ENCODE assay signal across 13 mouse cellular contexts in genomic region chr17:23966658-23967401, GRCm38 (mm10). TPM values are rescaled to one million over a fixed set of nuclear protein-coding genes. Genes with fewer than 3 reads are reported as not detected.
DNase-seq lines count a peak whose midpoint lies in the region; ATAC-seq and TF ChIP-seq lines count a peak whose summit lies in the region.
"Had no signal": no experiment of that assay in that cellular context is flagged by ENCODE, and none has a peak within 500 bp of the region (broad histone marks: within the 10 kb centered on the region; RNA-seq: fewer than 3 reads in every experiment).

No protein-coding gene starts in this region.

- peak; percentile 83 for ATAC-seq in granulocyte monocyte progenitor cell, adult 5-6 weeks (replicated peaks; ENCODE audit: poor library complexity, severe bottlenecking)
- ATAC-seq in stomach, embryonic 14.5 days (ENCODE audit: insufficient number of reproducible peaks, insufficient read depth, low FRiP score, low read depth), result 0 out of 2 replicates have a peak, but pooled peaks have one; percentile 10
- ATAC-seq in forebrain, embryonic 13.5 days, result no peak
- ATAC-seq: hindbrain, embryonic 16.5 days had no signal

- DNase-seq in lung, adult 18-20 months, result peak; percentile 42 to 45
- no peak for DNase-seq in lung, adult 2 months
- peak; percentile 42 to 61 for DNase-seq in kidney, postnatal 36 days
- no peak for DNase-seq in frontal cortex, postnatal 36 days (ENCODE audit: low spot score in 2 of 2)
- DNase-seq: gastrocnemius, adult 2 months had no signal

- no peak for TF ChIP-seq CTCF in lung, adult 2 months (IDR thresholded peaks at IDR 0.05; ENCODE audit: insufficient read depth, low read length)

- H3K4me3 ChIP-seq in lung, adult 2 months (replicated peaks; ENCODE audit: extremely low read depth, low read depth, low read length), result no peak overlapping the region
- H3K4me3 ChIP-seq in stomach, embryonic 14.5 days (ENCODE audit: low read depth, low read length), result no peak overlapping the region
- H3K4me3 ChIP-seq in forebrain, embryonic 13.5 days, result no peak overlapping the region
- H3K4me3 ChIP-seq: embryonic facial prominence, embryonic 13.5 days; gastrocnemius, adult 2 months; midbrain, embryonic 13.5 days had no signal

- no peaks in the 10 kb centered on the region for H3K27me3 ChIP-seq in stomach, embryonic 14.5 days (ENCODE audit: control insufficient read depth, insufficient read depth, low read length)
- no peaks in the 10 kb centered on the region for H3K27me3 ChIP-seq in forebrain, embryonic 13.5 days
- H3K27me3 ChIP-seq: embryonic facial prominence, embryonic 13.5 days; midbrain, embryonic 13.5 days had no signal

- no peak for TF ChIP-seq POLR2A in lung, adult 2 months (IDR thresholded peaks at IDR 0.05; ENCODE audit: borderline replicate concordance, extremely low read depth, low read depth, low read length)

- H3K36me3 ChIP-seq in stomach, embryonic 14.5 days (ENCODE audit: control insufficient read depth, insufficient read depth, low read length), result no peaks in the 10 kb centered on the region
- H3K36me3 ChIP-seq in forebrain, embryonic 13.5 days (ENCODE audit: poor library complexity, severe bottlenecking), result no peaks in the 10 kb centered on the region
- H3K36me3 ChIP-seq: embryonic facial prominence, embryonic 13.5 days; midbrain, embryonic 13.5 days had no signal

- WGBS in lung, adult 2 months, result 70% methylated on average over 10 of the region's 10 CpGs
- 83% methylated on average over 10 of the region's 10 CpGs for WGBS in stomach, embryonic 14.5 days
- 87% methylated on average over 10 of the region's 10 CpGs for WGBS in forebrain, embryonic 13.5 days

- H3K4me2 ChIP-seq in stomach, embryonic 14.5 days (replicated peaks; ENCODE audit: low read depth, low read length), result no peak overlapping the region
- no peak overlapping the region for H3K4me2 ChIP-seq in forebrain, embryonic 13.5 days
- H3K4me2 ChIP-seq: embryonic facial prominence, embryonic 13.5 days; midbrain, embryonic 13.5 days had no signal

- no peak overlapping the region for H3K27ac ChIP-seq in stomach, embryonic 14.5 days (ENCODE audit: low read length)
- no peak overlapping the region for H3K27ac ChIP-seq in forebrain, embryonic 13.5 days
- H3K27ac ChIP-seq: embryonic facial prominence, embryonic 13.5 days; gastrocnemius, adult 2 months; midbrain, embryonic 13.5 days had no signal

- H3K9ac ChIP-seq in stomach, embryonic 14.5 days (replicated peaks; ENCODE audit: low read depth, low read length), result no peak overlapping the region
- H3K9ac ChIP-seq in forebrain, embryonic 13.5 days, result no peak overlapping the region
- H3K9ac ChIP-seq: embryonic facial prominence, embryonic 13.5 days; midbrain, embryonic 13.5 days had no signal

- H3K4me1 ChIP-seq in lung, adult 2 months (ENCODE audit: control insufficient read depth, insufficient read depth, low read length), result no peaks in the 10 kb centered on the region
- no peaks in the 10 kb centered on the region for H3K4me1 ChIP-seq in stomach, embryonic 14.5 days (ENCODE audit: control insufficient read depth, insufficient read depth, low read length)
- H3K4me1 ChIP-seq in forebrain, embryonic 13.5 days, result 0 out of 2 replicates have a peak, but pooled peaks cover 3% of the 10 kb centered on the region
- H3K4me1 ChIP-seq: embryonic facial prominence, embryonic 13.5 days had no signal

- no peaks in the 10 kb centered on the region for H3K9me3 ChIP-seq in stomach, embryonic 14.5 days (ENCODE audit: control insufficient read depth, low read depth, low read length)
- no peaks in the 10 kb centered on the region for H3K9me3 ChIP-seq in forebrain, embryonic 13.5 days (replicated peaks)
- H3K9me3 ChIP-seq: embryonic facial prominence, embryonic 13.5 days; midbrain, embryonic 13.5 days had no signal

RNA-seq across cellular contexts. Expression of gene Sbpl, which starts 11.8 kb away (rescaled TPM):
- not detected in 2 replicates for polyA plus RNA-seq in lung, adult 2 months (2012; rRNA removed)
- not detected in 2 replicates for total RNA-seq in granulocyte monocyte progenitor cell, adult 5-6 weeks (2014; fragmentation: Nextera tagmentation)
- not detected in 2 replicates for total RNA-seq in granulocyte monocyte progenitor cell, adult 5-6 weeks (2017)
- not detected in 2 replicates for polyA plus RNA-seq in stomach, embryonic 14.5 days (2014; fragmentation: Nextera tagmentation; extraction: Ambion mirVana)
- polyA plus RNA-seq in forebrain, embryonic 13.5 days (2015; fragmentation: Nextera tagmentation; extraction: Ambion mirVana), result not detected in 2 replicates
- total RNA-seq: gastrocnemius, adult 2 months; left cerebral cortex, postnatal 14 days had no signal
- polyA plus RNA-seq: embryonic facial prominence, embryonic 13.5 days; hindbrain, embryonic 16.5 days; midbrain, embryonic 13.5 days; urinary bladder, adult 2 months had no signal

RNA-seq across cellular contexts. Expression of gene Prss30, which starts 13.5 kb away (rescaled TPM):
- 1.5 and 2.7 TPM in 2 replicates for polyA plus RNA-seq in lung, adult 2 months (2012; rRNA removed)
- total RNA-seq in granulocyte monocyte progenitor cell, adult 5-6 weeks (2014; fragmentation: Nextera tagmentation), result not detected in 2 replicates
- total RNA-seq in granulocyte monocyte progenitor cell, adult 5-6 weeks (2017), result not detected in 2 replicates
- polyA plus RNA-seq in stomach, embryonic 14.5 days (2014; fragmentation: Nextera tagmentation; extraction: Ambion mirVana), result not detected in 2 replicates
- polyA plus RNA-seq in forebrain, embryonic 13.5 days (2015; fragmentation: Nextera tagmentation; extraction: Ambion mirVana), result not detected in 2 replicates
- total RNA-seq: gastrocnemius, adult 2 months had no signal
- polyA plus RNA-seq: embryonic facial prominence, embryonic 13.5 days; hindbrain, embryonic 16.5 days; midbrain, embryonic 13.5 days had no signal

RNA-seq across cellular contexts. Expression of gene Sbp, which starts 25.4 kb away (rescaled TPM):
- polyA plus RNA-seq in lung, adult 2 months (2012; rRNA removed), result not detected in 2 replicates
- not detected in 2 replicates for total RNA-seq in granulocyte monocyte progenitor cell, adult 5-6 weeks (2014; fragmentation: Nextera tagmentation)
- not detected in 2 replicates for total RNA-seq in granulocyte monocyte progenitor cell, adult 5-6 weeks (2017)
- polyA plus RNA-seq in stomach, embryonic 14.5 days (2014; fragmentation: Nextera tagmentation; extraction: Ambion mirVana), result not detected in 2 replicates
- polyA plus RNA-seq in forebrain, embryonic 13.5 days (2015; fragmentation: Nextera tagmentation; extraction: Ambion mirVana), result not detected in 2 replicates
- total RNA-seq: gastrocnemius, adult 2 months; left cerebral cortex, postnatal 14 days had no signal
- polyA plus RNA-seq: embryonic facial prominence, embryonic 13.5 days; hindbrain, embryonic 16.5 days; midbrain, embryonic 13.5 days; urinary bladder, adult 2 months had no signal

RNA-seq across cellular contexts. Expression of gene Prss22, which starts 31.1 kb away (rescaled TPM):
- 0.11 and 0.96 TPM in 2 replicates for polyA plus RNA-seq in lung, adult 2 months (2012; rRNA removed)
- not detected in 2 replicates for total RNA-seq in granulocyte monocyte progenitor cell, adult 5-6 weeks (2014; fragmentation: Nextera tagmentation)
- total RNA-seq in granulocyte monocyte progenitor cell, adult 5-6 weeks (2017), result not detected in 2 replicates
- polyA plus RNA-seq in stomach, embryonic 14.5 days (2014; fragmentation: Nextera tagmentation; extraction: Ambion mirVana), result 1.9 and 3.1 TPM in 2 replicates
- polyA plus RNA-seq in forebrain, embryonic 13.5 days (2015; fragmentation: Nextera tagmentation; extraction: Ambion mirVana), result not detected in 2 replicates
- total RNA-seq: gastrocnemius, adult 2 months had no signal
- polyA plus RNA-seq: hindbrain, embryonic 16.5 days had no signal

RNA-seq across cellular contexts. Expression of gene Dcpp3, which starts 49.6 kb away (rescaled TPM):
- not detected in 2 replicates for polyA plus RNA-seq in lung, adult 2 months (2012; rRNA removed)
- total RNA-seq in granulocyte monocyte progenitor cell, adult 5-6 weeks (2014; fragmentation: Nextera tagmentation), result not detected in 2 replicates
- not detected in 2 replicates for total RNA-seq in granulocyte monocyte progenitor cell, adult 5-6 weeks (2017)
- not detected in 2 replicates for polyA plus RNA-seq in stomach, embryonic 14.5 days (2014; fragmentation: Nextera tagmentation; extraction: Ambion mirVana)
- polyA plus RNA-seq in forebrain, embryonic 13.5 days (2015; fragmentation: Nextera tagmentation; extraction: Ambion mirVana), result not detected in 2 replicates
- total RNA-seq: gastrocnemius, adult 2 months; left cerebral cortex, postnatal 14 days had no signal
- polyA plus RNA-seq: embryonic facial prominence, embryonic 13.5 days; midbrain, embryonic 13.5 days; urinary bladder, adult 2 months had no signal

Comparison
In these comparisons a context has a peak if more than half of its experiments do, and no peak if none do; other contexts are left out.
1. DNase-seq: peak in lung, adult 18-20 months (2 of 2) and kidney, postnatal 36 days (2 of 2); none in lung, adult 2 months (single experiment) and frontal cortex, postnatal 36 days (0 of 2).